Mouse (Mus musculus) testis, adult 2 months (tissue): ENCODE results near the gene Csrnp3. TPM values are rescaled to one million over a fixed set of nuclear protein-coding genes. Genes with fewer than 3 reads are reported as not detected.

Experiments used
- H3K27ac ChIP-seq: fragments of 200-500 bp; 2 replicates; pipeline ENCODE4 v1.5.1; 2012; ENCODE audit warnings: low read depth, low read length; ENCODE audit not compliant: control insufficient read depth, insufficient read depth
- H3K27me3 ChIP-seq: fragments of 200-500 bp; 2 replicates; pipeline ENCODE4 v1.6.1; 2012; ENCODE audit warnings: mild to moderate bottlenecking, low read length, moderate library complexity; ENCODE audit not compliant: control insufficient read depth, insufficient read depth
- H3K36me3 ChIP-seq: fragments of 200-500 bp; 2 replicates; pipeline ENCODE4 v1.6.1; 2012; ENCODE audit warnings: mild to moderate bottlenecking, low read length; ENCODE audit not compliant: control insufficient read depth, insufficient read depth
- H3K4me1 ChIP-seq: fragments of 200-500 bp; 2 replicates; pipeline ENCODE4 v1.6.1; 2012; ENCODE audit warnings: low read length; ENCODE audit not compliant: control insufficient read depth, insufficient read depth
- H3K4me3 ChIP-seq: fragments of 200-500 bp; 2 replicates; pipeline ENCODE4 v1.5.1; 2012; ENCODE audit warnings: low read depth, mild to moderate bottlenecking, low read length, moderate library complexity, mixed read lengths; ENCODE audit not compliant: control insufficient read depth
- CTCF ChIP-seq: fragments of 200-500 bp; IDR thresholded peaks from 2 replicates; pipeline ENCODE4 v1.5.1; 2012; ENCODE audit warnings: low read depth, mild to moderate bottlenecking, inconsistent platforms, low read length, moderate library complexity; ENCODE audit not compliant: control insufficient read depth, insufficient read depth, insufficient replicate concordance
- POLR2A ChIP-seq: fragments of 200-500 bp; IDR thresholded peaks from 2 replicates; pipeline ENCODE4 v1.6.1; 2012; ENCODE audit warnings: low read depth, mild to moderate bottlenecking, inconsistent platforms, low read length, moderate library complexity; ENCODE audit not compliant: control insufficient read depth
- polyA plus RNA-seq: library from polyadenylated mRNA; depleted of rRNA; stranded (reverse); fragments of >200 nt; gene quantifications from 2 replicates; pipeline ENCODE4 v1.2.3, GENCODE M21; 2012

Csrnp3 gene
- polyA plus RNA-seq, 1 experiment, result 9.4 TPM

- Histone ChIP-seq H3K27me3 (no peaks in the 10 kb centered on the region), H3K4me1 (no peaks in the 10 kb centered on the region)
- no peak for TF ChIP-seq CTCF
Observed at GRCm38 (mm10) chr2:65826801-65827200, 18.8 kb upstream of the Csrnp3 start.

DNA sequence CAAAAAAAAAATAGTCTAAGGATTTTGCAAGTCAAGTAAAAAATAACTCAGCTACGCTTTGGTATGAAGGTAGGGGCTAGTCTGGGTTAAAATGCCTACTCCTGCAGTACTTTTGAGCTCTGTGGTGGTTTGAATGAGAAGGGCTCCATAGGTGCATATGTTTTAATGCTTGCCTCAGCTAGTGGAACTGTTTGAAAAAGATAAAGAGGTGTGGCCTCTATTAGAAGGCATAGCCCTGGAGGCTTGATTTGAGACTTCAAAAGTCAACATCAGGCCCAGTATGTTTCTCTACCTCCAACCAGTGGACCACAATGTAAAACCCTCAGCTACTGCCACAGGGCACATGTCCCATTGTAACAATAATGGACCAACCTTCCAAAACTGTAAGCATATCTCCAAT lies 16.9 kb upstream of the Csrnp3 start:
- Histone ChIP-seq H3K4me1 (no peaks in the 10 kb centered on the region), H3K27me3 (no peaks in the 10 kb centered on the region), H3K36me3 (no peaks in the 10 kb centered on the region), H3K4me3 (no peak overlapping the region), H3K27ac (no peak overlapping the region)
- TF ChIP-seq CTCF, result no peak
- TF ChIP-seq POLR2A, result no peak

More at GRCm38 (mm10) chr2:65826801-65827200, 18.8 kb upstream of the Csrnp3 start:
- no peaks in the 10 kb centered on the region for H3K36me3 ChIP-seq
- no peak overlapping the region for H3K4me3 ChIP-seq
- H3K27ac ChIP-seq, result no peak overlapping the region

DNA sequence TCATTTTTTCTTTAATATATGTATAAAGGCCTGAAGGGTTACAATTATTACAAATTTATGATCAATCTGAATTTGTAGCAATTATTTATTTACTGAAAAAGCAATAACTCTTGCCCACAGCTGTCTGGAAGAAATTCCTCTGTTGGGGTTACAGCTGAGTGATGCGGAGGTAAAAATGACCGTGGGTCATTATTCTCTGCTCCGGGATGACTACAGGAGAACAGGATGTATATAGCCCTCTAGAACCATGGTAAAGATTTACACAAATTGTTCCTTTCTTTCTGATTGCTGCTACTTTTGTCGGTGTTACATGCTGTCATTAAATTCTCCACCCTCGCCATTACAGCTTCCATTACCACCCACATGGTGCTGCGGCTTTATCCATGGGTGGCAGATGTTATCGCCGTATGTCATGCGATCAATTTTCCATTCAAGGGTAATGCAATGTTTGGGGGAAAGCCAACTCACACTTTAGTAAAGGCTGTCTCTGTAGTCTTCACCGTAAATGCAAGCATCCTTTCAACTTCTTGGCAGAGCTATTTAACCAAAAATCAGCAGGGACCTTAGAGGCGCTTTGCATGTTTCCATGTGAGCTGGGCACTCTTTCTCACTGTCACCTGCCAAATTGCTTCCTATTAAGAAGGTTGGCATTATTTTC lies 12.7 kb upstream of the Csrnp3 start:
- no peaks in the 10 kb centered on the region for H3K27me3 ChIP-seq
- no peaks in the 10 kb centered on the region for H3K36me3 ChIP-seq
- TF ChIP-seq POLR2A (no peak), CTCF (no peak)
- H3K4me3 ChIP-seq, result no peak overlapping the region
- H3K4me1 ChIP-seq, result no peaks in the 10 kb centered on the region
- no peak overlapping the region for H3K27ac ChIP-seq

GRCm38 (mm10) chr2:65833421-65833820 lies 12.1 kb upstream of the Csrnp3 start:
- Histone ChIP-seq H3K27ac (no peak overlapping the region), H3K4me3 (no peak overlapping the region), H3K36me3 (no peaks in the 10 kb centered on the region), H3K4me1 (no peaks in the 10 kb centered on the region), H3K27me3 (no peaks in the 10 kb centered on the region)
- no peak for TF ChIP-seq CTCF
- no peak for TF ChIP-seq POLR2A

DNA sequence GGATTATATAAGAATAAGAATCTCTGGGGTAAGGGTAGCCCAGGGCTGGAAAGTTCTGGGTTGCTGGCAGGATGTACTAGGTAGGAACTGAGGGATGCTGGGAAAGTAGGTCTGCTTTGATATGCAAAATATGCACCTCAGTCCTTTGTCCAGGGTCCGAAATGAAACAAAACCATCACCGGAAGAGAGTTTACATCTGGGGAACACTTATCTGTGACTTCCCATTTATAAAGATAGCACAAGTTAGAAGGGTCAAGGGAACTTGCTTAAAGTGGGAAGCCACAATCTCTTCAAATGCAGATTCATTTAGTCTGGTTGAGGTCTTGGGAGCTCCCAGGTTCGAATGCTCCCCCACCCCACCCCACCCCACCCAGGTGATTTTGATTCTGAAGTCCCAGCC lies 4.0 kb upstream of the Csrnp3 start:
- Histone ChIP-seq H3K36me3 (no peaks in the 10 kb centered on the region), H3K27ac (no peak overlapping the region), H3K27me3 (no peaks in the 10 kb centered on the region), H3K4me3 (no peak overlapping the region), H3K4me1 (no peaks in the 10 kb centered on the region; the same call in 1 of the 2 replicates)
- TF ChIP-seq CTCF (no peak), POLR2A (no peak)

GRCm38 (mm10) chr2:65842356-65842755 lies 3.2 kb upstream of the Csrnp3 start:
- Histone ChIP-seq H3K36me3 (no peaks in the 10 kb centered on the region), H3K4me1 (no peaks in the 10 kb centered on the region; the same call in 1 of the 2 replicates), H3K27me3 (no peaks in the 10 kb centered on the region), H3K27ac (no peak overlapping the region), H3K4me3 (no peak overlapping the region)
- TF ChIP-seq POLR2A, result no peak
- no peak for TF ChIP-seq CTCF

- no peaks in the 10 kb centered on the region; the same call in 1 of the 2 replicates for H3K4me1 ChIP-seq
- TF ChIP-seq CTCF, result no peak
- TF ChIP-seq POLR2A, result no peak
- H3K27me3 ChIP-seq, result no peaks in the 10 kb centered on the region
- H3K36me3 ChIP-seq, result no peaks in the 10 kb centered on the region
- no peak overlapping the region for H3K27ac ChIP-seq
- no peak overlapping the region for H3K4me3 ChIP-seq
Observed at GRCm38 (mm10) chr2:65846000-65846755, 611 bp downstream of the Csrnp3 start.
